ENCODE assay signal across 10 mouse cellular contexts in genomic region chr12:102451126-102451851, GRCm38 (mm10). TPM values are rescaled to one million over a fixed set of nuclear protein-coding genes. Genes with fewer than 3 reads are reported as not detected.
DNase-seq lines count a peak whose midpoint lies in the region; ATAC-seq and TF ChIP-seq lines count a peak whose summit lies in the region.
"Had no signal": no experiment of that assay in that cellular context is flagged by ENCODE, and none has a peak within 500 bp of the region (broad histone marks: within the 10 kb centered on the region; RNA-seq: fewer than 3 reads in every experiment).

No protein-coding gene starts in this region.

- no peaks in the 10 kb centered on the region for H3K9me3 ChIP-seq in heart, embryonic 12.5 days (replicated peaks)
- no peaks in the 10 kb centered on the region for H3K9me3 ChIP-seq in heart, embryonic 11.5 days (replicated peaks; ENCODE audit: control insufficient read depth, low read length)
- no peaks in the 10 kb centered on the region for H3K9me3 ChIP-seq in stomach, embryonic 15.5 days
- H3K9me3 ChIP-seq in stomach, postnatal 0 days (ENCODE audit: control insufficient read depth, low read length): no peaks in the 10 kb centered on the region
- H3K9me3 ChIP-seq in intestine, embryonic 16.5 days (ENCODE audit: control insufficient read depth, low read length): no peaks in the 10 kb centered on the region
- no peaks in the 10 kb centered on the region for H3K9me3 ChIP-seq in hindbrain, embryonic 13.5 days

- no peaks in the 10 kb centered on the region for H3K36me3 ChIP-seq in heart, embryonic 12.5 days
- no peaks in the 10 kb centered on the region for H3K36me3 ChIP-seq in heart, embryonic 11.5 days (ENCODE audit: control insufficient read depth, insufficient read depth, low read length)
- H3K36me3 ChIP-seq in stomach, embryonic 15.5 days: no peaks in the 10 kb centered on the region
- H3K36me3 ChIP-seq in stomach, postnatal 0 days (ENCODE audit: control insufficient read depth, insufficient read depth, low read length): no peaks in the 10 kb centered on the region
- H3K36me3 ChIP-seq in intestine, embryonic 16.5 days (ENCODE audit: control insufficient read depth, insufficient read depth, low read length): no peaks in the 10 kb centered on the region
- no peaks in the 10 kb centered on the region for H3K36me3 ChIP-seq in small intestine, adult 2 months (ENCODE audit: control insufficient read depth, insufficient read depth, low read length)
- no peaks in the 10 kb centered on the region for H3K36me3 ChIP-seq in hindbrain, embryonic 13.5 days

- TF ChIP-seq CTCF in stomach, postnatal 0 days (IDR thresholded peaks at IDR 0.05; ENCODE audit: low read depth): no peak
- no peak for TF ChIP-seq CTCF in small intestine, adult 2 months (IDR thresholded peaks at IDR 0.05; ENCODE audit: extremely low read depth, insufficient read length, insufficient replicate concordance, low read depth, low read length)

- no peak for TF ChIP-seq POLR2A in small intestine, adult 2 months (IDR thresholded peaks at IDR 0.05; ENCODE audit: low read depth, low read length)

- no peak overlapping the region for H3K9ac ChIP-seq in heart, embryonic 12.5 days
- H3K9ac ChIP-seq in heart, embryonic 11.5 days (ENCODE audit: low read depth, low read length): no peak overlapping the region
- H3K9ac ChIP-seq in stomach, embryonic 15.5 days: no peak overlapping the region
- H3K9ac ChIP-seq in stomach, postnatal 0 days (ENCODE audit: low read length): no peak overlapping the region
- H3K9ac ChIP-seq in intestine, embryonic 16.5 days (ENCODE audit: low read depth, low read length): no peak overlapping the region
- H3K9ac ChIP-seq in hindbrain, embryonic 13.5 days: no peak overlapping the region

- peak overlapping the region; percentile 24; the same call in 1 of the 2 replicates for H3K27ac ChIP-seq in heart, embryonic 12.5 days (ENCODE audit: poor library complexity, severe bottlenecking)
- H3K27ac ChIP-seq in heart, embryonic 11.5 days (ENCODE audit: low read depth, low read length): no peak overlapping the region
- H3K27ac ChIP-seq in stomach, embryonic 15.5 days: peak overlapping the region; percentile 54; the same call in 1 of the 2 replicates
- no peak overlapping the region for H3K27ac ChIP-seq in stomach, postnatal 0 days (replicated peaks)
- peak overlapping the region; percentile 12 for H3K27ac ChIP-seq in intestine, embryonic 16.5 days (ENCODE audit: low read length)
- H3K27ac ChIP-seq in small intestine, adult 2 months (ENCODE audit: insufficient read depth, low read depth, low read length): peak overlapping the region; percentile 58
- no peak overlapping the region for H3K27ac ChIP-seq in hindbrain, embryonic 13.5 days

- DNase-seq in stomach, postnatal 0 days (ENCODE audit: low spot score): no peak
- no peak for DNase-seq in ovary, postnatal 14 days (ENCODE audit: low spot score)

- H3K4me2 ChIP-seq in heart, embryonic 12.5 days: no peak overlapping the region
- no peak overlapping the region for H3K4me2 ChIP-seq in heart, embryonic 11.5 days
- no peak overlapping the region for H3K4me2 ChIP-seq in stomach, embryonic 15.5 days
- no peak overlapping the region for H3K4me2 ChIP-seq in stomach, postnatal 0 days (replicated peaks; ENCODE audit: low read depth)
- no peak overlapping the region for H3K4me2 ChIP-seq in intestine, embryonic 16.5 days (ENCODE audit: low read depth, low read length)
- H3K4me2 ChIP-seq in hindbrain, embryonic 13.5 days: no peak overlapping the region
- H3K4me2 ChIP-seq: midbrain, embryonic 11.5 days had no signal

- no peak for TF ChIP-seq EP300 in stomach, postnatal 0 days (optimal IDR thresholded peaks at IDR 0.05)

- no peaks in the 10 kb centered on the region for H3K27me3 ChIP-seq in heart, embryonic 12.5 days (replicated peaks)
- H3K27me3 ChIP-seq in heart, embryonic 11.5 days (ENCODE audit: control insufficient read depth, insufficient read depth, low read length): no peaks in the 10 kb centered on the region
- H3K27me3 ChIP-seq in stomach, embryonic 15.5 days (replicated peaks): no peaks in the 10 kb centered on the region
- H3K27me3 ChIP-seq in stomach, postnatal 0 days (ENCODE audit: control insufficient read depth, insufficient read depth, low read length): no peaks in the 10 kb centered on the region
- H3K27me3 ChIP-seq in intestine, embryonic 16.5 days (replicated peaks; ENCODE audit: control insufficient read depth, insufficient read depth, low read length): no peaks in the 10 kb centered on the region
- no peaks in the 10 kb centered on the region for H3K27me3 ChIP-seq in small intestine, adult 2 months (ENCODE audit: control insufficient read depth, insufficient read depth, low read length)
- no peaks in the 10 kb centered on the region for H3K27me3 ChIP-seq in hindbrain, embryonic 13.5 days

- H3K4me3 ChIP-seq in heart, embryonic 12.5 days: no peak overlapping the region
- H3K4me3 ChIP-seq in heart, embryonic 11.5 days (ENCODE audit: low read depth, low read length): no peak overlapping the region
- H3K4me3 ChIP-seq in stomach, embryonic 15.5 days (replicated peaks): no peak overlapping the region
- H3K4me3 ChIP-seq in stomach, postnatal 0 days (ENCODE audit: low read depth, low read length): no peak overlapping the region
- H3K4me3 ChIP-seq in intestine, embryonic 16.5 days (ENCODE audit: low read length): no peak overlapping the region
- H3K4me3 ChIP-seq in small intestine, adult 2 months (ENCODE audit: low read depth, low read length): no peak overlapping the region
- no peak overlapping the region for H3K4me3 ChIP-seq in hindbrain, embryonic 13.5 days

- no peak for ATAC-seq in heart, embryonic 12.5 days (ENCODE audit: insufficient number of reproducible peaks, low FRiP score)
- ATAC-seq in heart, embryonic 11.5 days (replicated peaks; ENCODE audit: insufficient number of reproducible peaks, low FRiP score, low TSS enrichment): no peak
- ATAC-seq in stomach, embryonic 15.5 days (ENCODE audit: insufficient read depth, low FRiP score, low read depth): no peak
- ATAC-seq in stomach, postnatal 0 days (ENCODE audit: low FRiP score, low TSS enrichment): no peak
- no peak for ATAC-seq in intestine, embryonic 16.5 days
- no peak for ATAC-seq in hindbrain, embryonic 13.5 days (ENCODE audit: low FRiP score)
- ATAC-seq: hindbrain, embryonic 16.5 days had no signal

- WGBS in heart, embryonic 12.5 days: 69% methylated on average over 8 of the region's 8 CpGs
- 66% methylated on average over 8 of the region's 8 CpGs for WGBS in heart, embryonic 11.5 days (ENCODE audit: insufficient replicate concordance)
- 75% methylated on average over 8 of the region's 8 CpGs for WGBS in stomach, embryonic 15.5 days
- 69% methylated on average over 8 of the region's 8 CpGs for WGBS in stomach, postnatal 0 days
- 70% methylated on average over 8 of the region's 8 CpGs for WGBS in intestine, embryonic 16.5 days
- 67% methylated on average over 8 of the region's 8 CpGs for WGBS in small intestine, adult 2 months
- WGBS in hindbrain, embryonic 13.5 days: 83% methylated on average over 8 of the region's 8 CpGs

- peaks cover 7% of the 10 kb centered on the region for H3K4me1 ChIP-seq in heart, embryonic 12.5 days (replicated peaks)
- H3K4me1 ChIP-seq in heart, embryonic 11.5 days (ENCODE audit: control insufficient read depth, insufficient read depth, low read length): no peaks in the 10 kb centered on the region; the same call in 1 of the 2 replicates
- H3K4me1 ChIP-seq in stomach, embryonic 15.5 days: peaks cover 9% of the 10 kb centered on the region; the same call in 1 of the 2 replicates
- no peaks in the 10 kb centered on the region; the same call in 1 of the 2 replicates for H3K4me1 ChIP-seq in stomach, postnatal 0 days (replicated peaks; ENCODE audit: control insufficient read depth, insufficient read depth)
- peaks cover 8% of the 10 kb centered on the region for H3K4me1 ChIP-seq in intestine, embryonic 16.5 days (ENCODE audit: control insufficient read depth, insufficient read depth, low read length)
- H3K4me1 ChIP-seq in small intestine, adult 2 months (ENCODE audit: control insufficient read depth, insufficient read depth, insufficient read length, low read length): peaks cover 11% of the 10 kb centered on the region
- H3K4me1 ChIP-seq in hindbrain, embryonic 13.5 days (replicated peaks): no peaks in the 10 kb centered on the region

RNA-seq across cellular contexts. Expression of gene Lgmn, which starts 11.7 kb away (rescaled TPM):
- polyA plus RNA-seq in heart, embryonic 12.5 days (2016; fragmentation: Nextera tagmentation; extraction: Ambion mirVana): 126 and 127 TPM in 2 replicates
- polyA plus RNA-seq in heart, embryonic 11.5 days (2014; fragmentation: Nextera tagmentation; extraction: Ambion mirVana): 108 and 128 TPM in 2 replicates
- 78.1 and 81.5 TPM in 2 replicates for polyA plus RNA-seq in stomach, embryonic 15.5 days (2015; fragmentation: Nextera tagmentation; extraction: Ambion mirVana)
- 75.1 and 77.1 TPM in 2 replicates for polyA plus RNA-seq in stomach, postnatal 0 days (2015; fragmentation: Nextera tagmentation; extraction: Ambion mirVana)
- polyA plus RNA-seq in intestine, embryonic 16.5 days (2015; fragmentation: Nextera tagmentation; extraction: Ambion mirVana): 92.4 and 100 TPM in 2 replicates
- polyA plus RNA-seq in small intestine, adult 2 months (2012; rRNA removed): 48.6 and 70.2 TPM in 2 replicates
- 83.9 and 89.2 TPM in 2 replicates for polyA plus RNA-seq in hindbrain, embryonic 13.5 days (2015; fragmentation: Nextera tagmentation; extraction: Ambion mirVana)

RNA-seq across cellular contexts. Expression of gene Golga5, which starts 17.6 kb away (rescaled TPM):
- polyA plus RNA-seq in heart, embryonic 12.5 days (2016; fragmentation: Nextera tagmentation; extraction: Ambion mirVana): 28.8 and 29.0 TPM in 2 replicates
- polyA plus RNA-seq in heart, embryonic 11.5 days (2014; fragmentation: Nextera tagmentation; extraction: Ambion mirVana): 24.9 and 32.8 TPM in 2 replicates
- 29.0 and 35.0 TPM in 2 replicates for polyA plus RNA-seq in stomach, embryonic 15.5 days (2015; fragmentation: Nextera tagmentation; extraction: Ambion mirVana)
- polyA plus RNA-seq in stomach, postnatal 0 days (2015; fragmentation: Nextera tagmentation; extraction: Ambion mirVana): 29.3 and 30.3 TPM in 2 replicates
- 31.3 and 32.1 TPM in 2 replicates for polyA plus RNA-seq in intestine, embryonic 16.5 days (2015; fragmentation: Nextera tagmentation; extraction: Ambion mirVana)
- 3.7 and 7.8 TPM in 2 replicates for polyA plus RNA-seq in small intestine, adult 2 months (2012; rRNA removed)
- polyA plus RNA-seq in hindbrain, embryonic 13.5 days (2015; fragmentation: Nextera tagmentation; extraction: Ambion mirVana): 30.1 and 30.2 TPM in 2 replicates

Comparison
In these comparisons a context has a peak if more than half of its experiments do, and no peak if none do; other contexts are left out.
1. H3K27ac ChIP-seq: peak in heart, embryonic 12.5 days (single experiment), stomach, embryonic 15.5 days (single experiment), intestine, embryonic 16.5 days (single experiment) and small intestine, adult 2 months (single experiment); none in heart, embryonic 11.5 days (single experiment), stomach, postnatal 0 days (single experiment) and hindbrain, embryonic 13.5 days (single experiment).